Mouse (Mus musculus): ENCODE results near the gene Zfp94.

Gene Zfp94

GRCm38 (mm10) chr7:24318942-24319341, 2.5 kb upstream of the Zfp94 start:
- DNase-seq (ENCODE audit: low spot score in 2 of 2) = no peak

GRCm38 (mm10) chr7:24315726-24316566, 520 bp downstream of the Zfp94 start:
- DNase-seq (ENCODE audit: low spot score in 2 of 2) = no peak

DNA sequence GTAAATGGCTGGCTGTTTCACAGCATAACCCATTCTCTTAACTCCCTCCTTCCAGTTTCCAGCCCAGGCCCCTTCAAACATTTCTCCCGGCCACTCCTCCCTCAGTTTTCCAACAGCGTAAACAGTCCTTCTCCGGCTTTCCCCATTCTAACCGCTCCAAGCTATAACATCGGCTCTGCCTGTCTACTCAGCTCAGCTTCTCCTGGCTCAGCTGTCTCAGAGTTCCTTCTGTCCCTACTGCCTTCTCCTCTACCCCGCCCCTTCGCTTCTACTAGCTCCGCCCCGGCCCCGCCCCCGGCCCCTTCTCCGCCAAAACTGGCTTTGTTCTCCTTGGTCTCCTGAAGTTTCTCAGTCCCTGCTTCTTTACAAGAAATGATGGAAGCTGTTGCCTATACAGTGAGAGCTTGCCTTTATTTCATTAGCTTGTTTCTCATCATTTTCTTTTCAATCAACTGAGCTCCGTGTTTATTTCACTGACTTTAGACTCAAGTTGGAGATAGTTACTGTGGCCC, 15.6 kb downstream of the Zfp94 start, which contains the start of gene Zfp61:
Zfp61 (minus strand) TSS at position 462 of the 512 bp plus-strand sequence.
- DNase-seq (ENCODE audit: low spot score in 2 of 2) = no peak

- peak in 1 of 2 experiments; percentile 33 for DNase-seq (ENCODE audit: low spot score in 2 of 2)
Observed at GRCm38 (mm10) chr7:24299823-24300481, 16.5 kb downstream of the Zfp94 start.

DNA sequence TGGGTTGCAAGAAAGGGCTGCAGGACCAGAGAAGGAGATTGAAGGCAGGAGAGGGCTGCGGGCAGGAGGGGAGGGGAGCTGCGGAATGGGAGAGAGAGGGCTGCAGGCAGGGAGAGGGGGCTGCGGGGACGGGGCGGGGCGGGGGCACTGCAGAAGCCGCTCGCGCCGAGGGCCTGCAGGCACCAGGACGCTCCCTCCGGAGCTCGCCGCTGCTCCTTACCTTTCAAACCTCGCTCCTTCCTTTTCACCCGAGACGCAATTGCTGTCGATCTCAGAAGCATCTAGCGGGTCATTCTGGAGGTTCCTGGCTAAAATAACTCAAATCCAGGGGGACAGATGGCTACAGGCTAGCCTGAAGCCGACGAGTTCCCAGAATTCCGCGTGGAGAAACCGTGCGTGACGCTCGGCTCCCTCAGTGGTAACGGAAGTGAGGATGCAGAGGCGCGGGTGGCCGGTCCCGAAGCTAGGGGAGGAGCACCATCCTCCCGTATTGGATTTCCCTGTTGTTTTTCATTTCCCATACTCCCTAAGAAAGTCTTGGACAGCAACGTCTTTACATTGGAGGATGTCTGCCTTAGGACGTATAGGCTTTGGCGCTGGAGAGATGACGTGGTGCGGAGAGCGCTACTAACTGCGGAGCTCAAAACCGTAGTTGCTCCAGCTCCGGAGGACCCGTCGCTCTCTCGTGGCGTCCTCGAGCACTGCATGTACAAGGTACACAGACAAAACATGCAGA, 17.3 kb downstream of the Zfp94 start:
- peak; percentile 85 to 92 for DNase-seq (ENCODE audit: low spot score in 2 of 2)

DNA sequence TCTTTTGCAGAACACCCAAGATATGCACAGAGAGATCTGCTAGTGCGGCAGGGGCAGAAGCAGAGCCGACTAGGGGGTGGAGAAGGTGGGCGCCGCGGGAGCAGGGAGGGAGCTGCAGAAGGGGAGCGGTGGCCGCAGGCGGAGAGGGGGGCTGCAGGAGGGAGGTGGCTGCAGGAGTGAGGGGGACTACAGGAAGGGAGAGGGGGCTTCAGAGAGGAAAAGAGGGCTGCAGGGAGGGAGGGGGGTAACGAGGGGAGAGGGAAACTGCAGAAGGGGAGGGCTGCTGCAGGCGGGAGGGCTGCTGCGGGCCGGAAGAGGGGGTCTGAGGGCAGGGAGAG, 17.9 kb downstream of the Zfp94 start:
- DNase-seq (ENCODE audit: low spot score in 2 of 2) = no peak

- DNase-seq (ENCODE audit: low spot score in 2 of 2) = no peak
Observed at GRCm38 (mm10) chr7:24297361-24298095, 18.9 kb downstream of the Zfp94 start.

DNA sequence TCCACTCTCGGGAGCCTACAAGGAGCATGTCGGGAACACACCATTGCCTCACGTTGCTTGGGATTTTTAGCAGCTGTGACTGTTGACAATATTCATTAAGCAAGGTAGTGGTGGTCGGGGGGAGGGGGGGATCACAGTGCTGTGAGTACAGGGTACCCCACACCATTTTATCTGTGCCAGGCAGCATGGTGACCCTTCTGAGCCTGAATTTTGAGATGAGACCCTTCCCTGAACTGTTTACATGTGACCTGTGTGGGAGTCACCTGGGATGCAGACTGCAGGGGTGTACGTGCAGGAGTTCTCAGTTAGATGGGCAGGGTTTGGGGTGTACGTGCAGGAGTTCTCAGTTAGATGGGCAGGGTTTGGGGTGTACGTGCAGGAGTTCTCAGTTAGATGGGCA, 20.1 kb downstream of the Zfp94 start:
- DNase-seq (ENCODE audit: low spot score in 2 of 2) = no peak

- DNase-seq (ENCODE audit: low spot score in 2 of 2) = no peak
Observed at GRCm38 (mm10) chr7:24295376-24295775, 21.1 kb downstream of the Zfp94 start.

DNA sequence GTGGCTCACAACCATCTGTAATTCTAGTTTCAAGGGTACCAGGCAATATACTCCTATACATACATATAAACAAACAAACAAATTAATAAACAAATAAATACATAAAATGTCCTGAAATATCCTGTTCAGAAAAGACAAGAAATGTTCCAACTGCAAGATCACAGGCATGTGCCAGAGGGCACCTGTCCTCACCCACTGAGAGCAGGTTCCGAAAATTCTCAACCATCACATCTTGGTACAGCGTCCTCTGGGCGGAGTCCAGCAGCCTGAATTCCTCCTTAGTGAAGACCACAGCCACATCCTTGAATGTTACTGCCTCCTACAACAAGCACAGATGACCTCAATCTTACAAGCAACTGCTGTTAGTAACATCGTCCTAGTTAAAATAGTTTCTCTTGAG, 21.7 kb downstream of the Zfp94 start:
- DNase-seq (ENCODE audit: low spot score in 2 of 2) = no peak

DNA sequence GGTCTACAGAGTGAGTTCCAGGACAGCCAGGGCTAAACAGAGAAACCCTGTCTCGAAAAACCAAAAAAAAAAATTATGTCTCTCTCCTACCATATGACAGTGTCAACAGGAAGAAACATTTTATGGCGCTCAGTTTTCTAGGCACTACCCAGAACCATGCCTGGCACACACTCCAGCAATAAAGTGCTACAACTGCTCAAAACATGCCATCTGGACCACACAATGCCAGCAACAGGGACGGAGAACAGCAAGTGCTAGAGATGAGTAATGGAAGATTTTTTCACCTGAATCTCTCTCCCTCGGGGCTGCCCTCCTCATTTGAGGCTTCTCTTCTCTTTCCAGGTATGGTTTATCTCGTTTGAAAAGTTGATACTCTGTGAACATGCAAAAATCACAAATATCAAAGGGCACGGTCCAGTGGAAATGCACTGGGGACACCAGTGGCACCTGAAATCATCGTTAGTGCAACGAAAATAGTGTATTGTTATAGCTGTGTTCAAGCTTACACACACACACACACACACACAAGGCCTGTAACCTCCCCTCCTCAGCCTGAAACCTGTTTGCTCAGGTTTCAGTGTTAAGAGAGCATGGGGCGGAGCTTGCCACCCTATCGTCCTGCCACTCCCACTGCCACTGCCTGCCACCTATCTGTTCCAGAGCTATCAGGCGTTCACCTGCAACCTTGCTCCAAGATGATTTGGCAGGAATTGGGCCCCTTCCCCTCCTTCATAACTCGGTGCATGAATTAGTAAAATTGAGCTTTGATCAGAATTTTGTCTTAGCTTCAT, 23.2 kb downstream of the Zfp94 start:
- no peak for DNase-seq (ENCODE audit: low spot score in 2 of 2)

GRCm38 (mm10) chr7:24291387-24292090, 24.9 kb downstream of the Zfp94 start:
- no peak for DNase-seq (ENCODE audit: low spot score in 2 of 2)

- no peak for DNase-seq (ENCODE audit: low spot score in 2 of 2)
Observed at GRCm38 (mm10) chr7:24290106-24290693, 26.3 kb downstream of the Zfp94 start.

DNA sequence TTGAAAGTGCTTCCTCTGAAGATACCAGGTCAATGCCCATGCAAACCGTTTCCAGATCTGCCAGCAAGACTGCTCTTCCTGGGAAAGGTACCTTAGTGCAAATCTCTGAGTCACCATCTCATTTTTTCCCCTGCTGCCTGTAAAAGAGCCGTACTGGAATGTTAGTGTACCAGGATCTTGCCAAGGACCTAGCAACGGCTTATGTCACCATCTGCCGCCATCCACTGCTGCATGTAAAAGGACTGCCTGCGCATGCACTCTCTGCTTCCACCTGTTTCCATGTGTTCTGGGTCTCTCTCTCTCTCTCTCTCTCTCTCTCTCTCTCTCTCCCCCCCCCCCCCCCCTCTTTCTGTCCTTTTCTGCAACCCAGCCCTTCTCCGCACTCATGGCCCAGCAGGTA, 28.0 kb downstream of the Zfp94 start:
- DNase-seq (ENCODE audit: low spot score in 2 of 2) = no peak

DNA sequence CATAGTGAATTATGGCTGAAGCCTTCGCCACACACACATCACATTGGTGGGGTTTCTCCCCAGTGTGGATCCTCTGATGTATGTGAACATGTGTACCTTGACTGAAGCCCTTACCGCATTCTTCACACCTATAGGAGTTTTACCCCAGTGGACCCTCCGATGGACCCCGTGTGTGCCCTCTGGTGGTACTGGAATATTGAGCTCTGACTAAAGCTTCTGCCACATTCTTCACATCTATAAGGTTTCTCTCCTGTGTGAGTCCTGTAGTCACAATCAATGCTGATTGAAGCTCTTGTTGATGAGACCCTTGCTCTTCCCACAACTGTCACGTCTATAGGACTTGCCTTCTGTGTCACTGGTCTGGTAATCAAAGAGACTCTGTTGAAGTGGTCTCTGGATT, 28.8 kb downstream of the Zfp94 start:
- no peak for DNase-seq (ENCODE audit: low spot score in 2 of 2)

- no peak for DNase-seq (ENCODE audit: low spot score in 2 of 2)
Observed at GRCm38 (mm10) chr7:24286916-24287315, 29.6 kb downstream of the Zfp94 start.

DNA sequence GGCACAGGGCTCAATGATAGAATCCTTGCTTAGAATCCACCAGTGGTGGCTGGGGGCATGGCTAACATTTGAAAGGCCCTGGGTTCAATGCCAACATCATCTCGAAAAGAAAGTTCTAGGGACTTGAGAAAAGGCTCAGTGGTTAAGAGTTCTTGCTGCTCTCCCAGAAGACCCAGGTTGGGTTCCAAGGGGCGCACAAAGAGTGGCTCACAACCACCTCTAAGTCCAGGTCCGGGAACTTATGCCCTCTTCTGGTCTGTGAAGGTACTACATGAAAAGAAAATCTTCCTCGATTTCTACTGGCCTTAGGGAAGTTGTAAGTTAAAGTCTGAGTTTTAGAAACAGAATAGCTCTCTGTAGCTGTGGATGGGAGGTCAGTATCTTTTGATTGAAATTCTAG, 30.4 kb downstream of the Zfp94 start:
- DNase-seq (ENCODE audit: low spot score in 2 of 2) = no peak

- no peak for DNase-seq (ENCODE audit: low spot score in 2 of 2)
Observed at GRCm38 (mm10) chr7:24280858-24281145, 35.7 kb downstream of the Zfp94 start.

DNA sequence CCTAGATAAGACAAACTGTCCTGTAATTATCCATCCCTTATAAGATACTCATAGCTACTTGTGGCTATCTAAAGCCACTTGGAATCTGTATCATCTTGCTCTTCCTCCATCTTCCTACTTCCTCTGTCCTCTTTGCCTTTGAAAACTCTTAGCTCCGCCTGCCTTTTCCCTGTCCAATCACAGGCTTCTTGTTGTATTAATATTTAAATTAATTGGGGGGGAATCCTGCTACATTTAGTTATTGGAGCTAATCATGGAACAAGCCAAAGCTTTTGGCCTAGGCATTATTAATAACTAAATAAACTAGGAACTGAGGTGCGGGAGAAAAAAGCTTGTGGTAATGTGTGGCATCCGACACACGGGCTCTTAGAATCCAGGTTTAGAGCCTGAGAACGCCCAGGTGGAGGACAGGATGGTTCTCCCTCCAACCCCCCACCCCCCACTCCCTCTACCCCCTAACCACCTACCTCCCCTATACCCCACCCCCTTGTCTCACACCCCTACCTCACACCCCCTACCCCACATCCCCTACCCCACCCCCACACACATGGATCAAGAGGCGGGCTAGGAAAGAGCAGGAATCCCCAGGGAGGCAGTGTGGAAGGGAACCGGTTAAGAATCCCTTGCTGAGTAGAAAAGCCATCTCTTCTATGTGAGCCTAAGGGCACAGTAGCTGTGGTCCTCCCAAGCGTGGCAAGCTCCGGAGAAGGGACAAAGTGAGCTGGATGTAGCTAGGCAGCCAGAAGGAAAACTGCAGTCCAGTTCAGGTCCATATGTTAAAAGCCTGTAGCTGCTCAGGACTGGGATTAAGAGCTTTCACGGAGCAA, 36.2 kb downstream of the Zfp94 start:
- no peak for DNase-seq (ENCODE audit: low spot score in 2 of 2)

Data from left cerebral cortex, adult 9 months (tissue).